Mouse (Mus musculus) lung, embryonic 14.5 days (tissue): ENCODE measurements around the gene Tmem185a. TPM values are rescaled to one million over a fixed set of nuclear protein-coding genes. Genes with fewer than 3 reads are reported as not detected.
"Not testable (repeated sequence)": the region's sequence is repeated elsewhere in the genome, so short reads cannot be mapped to it uniquely, and the experiment has no call there.

Experiments used
- ATAC-seq: fragments of 200-750 bp; cut with Nextera tagmentation; 2 replicates; pipeline ENCODE4 v1.8.0; 2017; ENCODE audit warnings: mild to moderate bottlenecking, moderate TSS enrichment, moderate library complexity; ENCODE audit not compliant: insufficient read depth
- DNase-seq: peaks from one replicate; pipeline ENCODE4 v3.0.0-alpha.2; 2015
- H3K27ac ChIP-seq: fragments of 300-500 bp; sonication (generic); 2 replicates; pipeline ENCODE4 v1.5.1; 2014; ENCODE audit warnings: low read depth, mild to moderate bottlenecking, moderate library complexity
- H3K27me3 ChIP-seq: fragments of 300-500 bp; sonication (generic); 2 replicates; pipeline ENCODE4 v1.6.1; 2014; ENCODE audit warnings: low read length, control low read depth; ENCODE audit not compliant: insufficient read depth
- H3K36me3 ChIP-seq: fragments of 300-500 bp; sonication (generic); 2 replicates; pipeline ENCODE4 v1.6.1; 2014; ENCODE audit warnings: control low read depth; ENCODE audit not compliant: insufficient read depth
- H3K4me1 ChIP-seq: fragments of 300-500 bp; sonication (generic); 2 replicates; pipeline ENCODE4 v1.6.1; 2014; ENCODE audit warnings: antibody characterized with exemption, control low read depth; ENCODE audit not compliant: insufficient read depth
- H3K4me2 ChIP-seq: fragments of 300-500 bp; sonication (generic); 2 replicates; pipeline ENCODE4 v1.6.1; 2014; ENCODE audit warnings: mild to moderate bottlenecking
- H3K4me3 ChIP-seq: fragments of 300-500 bp; sonication (generic); 2 replicates; pipeline ENCODE4 v1.5.1; 2014; ENCODE audit warnings: low read depth, low read length
- H3K9ac ChIP-seq: fragments of 300-500 bp; sonication (generic); 2 replicates; pipeline ENCODE4 v1.6.1; 2014
- H3K9me3 ChIP-seq: fragments of 300-500 bp; sonication (generic); 2 replicates; pipeline ENCODE4 v1.6.1; 2016; ENCODE audit warnings: low read depth, low read length, control low read depth
- CTCF ChIP-seq: IDR thresholded peaks from 2 replicates; pipeline ENCODE4 v1.5.1; 2016; ENCODE audit warnings: antibody characterized with exemption, low read depth
- whole genome bisulfite sequencing: fragments of 180-500 bp; shearing (Covaris S2); extraction: QIAGEN DNeasy Blood & Tissue Kit; methylation state at CpG from one replicate; pipeline ENCODE4 v1.1.7; 2014; 5-methylcytosine and 5-hydroxymethylcytosine counted together
- polyA plus RNA-seq: library from polyadenylated mRNA; unstranded; fragments of >200 nt; fragmentation: Nextera tagmentation; extraction: Ambion mirVana; gene quantifications from 2 replicates; pipeline ENCODE4 v1.2.1, GENCODE M21; 2014

Tmem185a gene
- 36.0 TPM in 2 replicates for polyA plus RNA-seq

- peak within 1 kb of the TSS; percentile 54 for H3K4me3 ChIP-seq
- peak within 1 kb of the TSS; percentile 59 for H3K4me2 ChIP-seq
- H3K4me1 ChIP-seq: no peaks in the 10 kb centered on the region
- WGBS: 14% methylated on average over 38 of the region's 42 CpGs
- H3K9ac ChIP-seq: peak within 1 kb of the TSS; percentile 59
- 0 out of 2 replicates have a peak, but pooled peaks have one; percentile 7 for TF ChIP-seq CTCF
- peak within 1 kb of the TSS; percentile 70; the same call in 1 of the 2 replicates for H3K27ac ChIP-seq
- DNase-seq: peak; percentile 88
- H3K9me3 ChIP-seq: no peaks in the 10 kb centered on the region
- peak; percentile 91 for ATAC-seq
- H3K36me3 ChIP-seq: no peaks in the 10 kb centered on the region
- no peaks in the 10 kb centered on the region for H3K27me3 ChIP-seq
Measured at GRCm38 (mm10) chrX:70476792-70477776, at the start of gene Tmem185a. Gene Tmem185a (minus strand): TSS chrX:70477180.

DNA sequence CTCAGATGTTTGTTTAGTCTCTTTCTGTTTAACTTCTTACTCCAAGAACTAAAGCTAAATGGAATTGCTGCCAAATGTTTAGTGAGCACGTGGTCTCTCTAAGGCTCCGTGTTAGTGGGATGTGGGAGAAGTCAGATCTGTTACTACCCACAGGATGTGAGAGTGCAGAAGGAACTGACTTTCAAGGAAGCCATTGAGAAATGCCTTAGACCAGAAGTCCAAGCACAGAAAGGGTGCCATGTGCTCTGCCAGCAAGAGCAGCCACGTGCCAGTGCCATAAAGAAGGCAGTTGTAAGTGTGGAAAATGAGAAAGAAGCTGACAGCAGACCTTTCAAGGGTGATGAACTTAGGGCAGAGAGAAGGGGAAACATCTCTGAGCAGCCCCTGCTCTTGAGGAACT lies 37.4 kb upstream of the Tmem185a start:
- H3K36me3 ChIP-seq, H3K9ac ChIP-seq, H3K9me3 ChIP-seq, H3K27me3 ChIP-seq, ATAC-seq, H3K4me3 ChIP-seq, H3K27ac ChIP-seq, H3K4me2 ChIP-seq, H3K4me1 ChIP-seq: not testable (repeated sequence)
- 62% methylated on average over 3 of the region's 3 CpGs for WGBS
- DNase-seq: peak; percentile 0

DNA sequence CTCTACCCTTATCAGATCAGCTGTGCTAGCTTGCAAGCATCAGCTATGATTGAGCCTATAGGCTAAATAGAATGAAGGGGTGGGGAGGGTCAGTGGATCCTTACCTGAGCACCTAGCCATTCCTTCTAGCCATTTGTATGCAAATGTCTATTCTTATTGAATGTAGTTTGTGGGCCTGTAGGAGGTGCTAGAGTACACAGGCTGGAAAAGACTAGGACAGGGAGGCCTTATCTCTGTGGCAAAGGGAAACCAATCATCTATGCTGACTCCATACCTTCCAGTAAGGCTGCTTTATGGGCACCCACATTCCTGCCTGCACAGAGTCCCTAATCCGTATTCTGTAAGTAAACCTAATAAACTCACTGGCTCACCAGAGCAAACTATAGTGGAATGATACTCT lies 10.3 kb upstream of the Tmem185a start:
- not testable (repeated sequence) for H3K4me3 ChIP-seq, H3K4me2 ChIP-seq, H3K36me3 ChIP-seq, H3K9me3 ChIP-seq, ATAC-seq, DNase-seq, H3K27me3 ChIP-seq, H3K9ac ChIP-seq, H3K4me1 ChIP-seq, H3K27ac ChIP-seq
- WGBS: no CpG with 5 or more reads among the region's 1 CpGs

- Histone ChIP-seq H3K27me3 (no peaks in the 10 kb centered on the region), H3K27ac (no peak overlapping the region), H3K4me1 (no peaks in the 10 kb centered on the region), H3K9ac (no peak overlapping the region), H3K36me3 (no peaks in the 10 kb centered on the region), H3K4me2 (no peak overlapping the region), H3K4me3 (no peak overlapping the region), H3K9me3 (no peaks in the 10 kb centered on the region)
- 56% methylated on average over 2 of the region's 2 CpGs for WGBS
- DNase-seq (no peak), ATAC-seq (no peak)
- TF ChIP-seq CTCF: no peak
Measured at GRCm38 (mm10) chrX:70482154-70482553, 5.2 kb upstream of the Tmem185a start.

DNA sequence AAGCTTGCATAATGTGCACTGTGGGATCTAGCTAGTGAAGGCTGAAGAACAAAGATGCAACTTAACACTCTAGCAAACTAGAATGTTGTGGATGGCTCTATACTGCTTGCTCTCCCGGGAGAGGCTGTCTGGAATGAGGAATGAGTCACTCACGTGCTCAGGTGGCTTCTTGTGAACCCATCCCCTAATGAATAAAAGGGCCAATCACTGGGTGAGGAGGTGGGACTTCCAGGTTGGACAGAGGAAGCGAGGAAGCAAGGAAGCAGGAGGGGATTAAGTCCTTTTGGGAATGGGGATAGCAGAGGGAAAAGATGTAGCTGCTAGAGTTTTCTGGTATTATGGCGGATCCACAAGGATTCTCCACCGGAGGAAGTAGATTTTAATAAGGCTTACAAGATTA lies 1.7 kb upstream of the Tmem185a start:
- no peak for DNase-seq
- 54% methylated on average over 5 of the region's 5 CpGs for WGBS

DNA sequence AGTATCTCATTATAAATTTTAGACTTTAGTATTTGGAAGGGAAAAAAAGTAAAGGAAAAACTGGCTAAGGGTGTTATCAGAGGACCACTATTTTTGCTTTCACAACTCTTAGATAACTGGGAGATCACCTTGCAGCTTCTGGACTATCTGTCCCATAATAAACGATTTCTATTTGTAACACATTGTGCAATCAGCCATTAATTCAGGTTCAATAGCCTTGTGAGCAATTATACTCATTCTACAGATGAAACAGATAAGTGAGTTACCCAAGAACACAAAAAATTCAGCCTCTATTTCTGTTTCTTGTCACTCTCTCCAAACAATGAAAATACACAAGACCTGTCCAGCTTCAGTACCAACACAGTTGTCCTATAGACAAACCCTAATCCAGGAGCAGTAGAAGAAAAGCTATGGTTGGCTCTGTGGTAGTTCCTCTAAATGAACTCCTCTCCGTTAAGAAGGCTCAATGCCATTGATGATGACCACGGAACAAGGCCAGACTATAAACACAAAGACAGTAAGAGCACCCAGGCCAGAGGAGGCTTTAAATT lies 1.7 kb downstream of the Tmem185a start:
- Histone ChIP-seq H3K4me2 (peak overlapping the region; percentile 59), H3K27ac (no peak overlapping the region), H3K4me3 (no peak overlapping the region), H3K27me3 (no peaks in the 10 kb centered on the region), H3K9ac (no peak overlapping the region), H3K4me1 (no peaks in the 10 kb centered on the region), H3K9me3 (no peaks in the 10 kb centered on the region), H3K36me3 (no peaks in the 10 kb centered on the region)
- WGBS: 75% methylated on average over 3 of the region's 3 CpGs
- TF ChIP-seq CTCF: no peak
- DNase-seq: no peak
- ATAC-seq: no peak

More for the DNA sequence above, 1.7 kb upstream of the Tmem185a start:
- H3K9me3 ChIP-seq: no peaks in the 10 kb centered on the region
- no peak overlapping the region for H3K27ac ChIP-seq
- no peaks in the 10 kb centered on the region for H3K36me3 ChIP-seq
- H3K4me3 ChIP-seq: no peak overlapping the region
- H3K27me3 ChIP-seq: no peaks in the 10 kb centered on the region
- no peaks in the 10 kb centered on the region for H3K4me1 ChIP-seq
- no peak overlapping the region for H3K9ac ChIP-seq
- H3K4me2 ChIP-seq: no peak overlapping the region
- no peak for TF ChIP-seq CTCF
- ATAC-seq: no peak

- WGBS: 48% methylated on average over 1 of the region's 1 CpGs
- no peak overlapping the region for H3K9ac ChIP-seq
- no peak overlapping the region for H3K27ac ChIP-seq
- no peaks in the 10 kb centered on the region for H3K9me3 ChIP-seq
- TF ChIP-seq CTCF: no peak
- H3K4me3 ChIP-seq: no peak overlapping the region
- no peaks in the 10 kb centered on the region for H3K4me1 ChIP-seq
- H3K4me2 ChIP-seq: no peak overlapping the region
- ATAC-seq (no peak), DNase-seq (no peak)
- no peaks in the 10 kb centered on the region for H3K27me3 ChIP-seq
- no peaks in the 10 kb centered on the region; the same call in 1 of the 2 replicates for H3K36me3 ChIP-seq
Measured at GRCm38 (mm10) chrX:70466897-70467296, 10.1 kb downstream of the Tmem185a start.
